Mouse (Mus musculus) megakaryocyte, adult 5-6 weeks (primary cell): ENCODE data around the gene Chchd5. TPM values are rescaled to one million over a fixed set of nuclear protein-coding genes. Genes with fewer than 3 reads are reported as not detected.

Experiments
- ATAC-seq: 2 replicates; pipeline ENCODE4 v1.8.0; 2016; ENCODE audit warnings: mild to moderate bottlenecking, inconsistent platforms; ENCODE audit not compliant: poor library complexity, severe bottlenecking
- total RNA-seq, 2 experiments: library from RNA; stranded (forward) in 1 of 2; stranded (reverse) in 1 of 2; fragments of 153-499, 151-499 nt in 1 of 2; fragments of 221-1000, 200-1000 nt in 1 of 2; gene quantifications; 2 replicates each; pipeline versions ENCODE4 v1.2.3 to v1.2.4; 2015 to 2017

Gene Chchd5
- total RNA-seq, 2 experiments from 2014 or later = 11.9 TPM

DNA sequence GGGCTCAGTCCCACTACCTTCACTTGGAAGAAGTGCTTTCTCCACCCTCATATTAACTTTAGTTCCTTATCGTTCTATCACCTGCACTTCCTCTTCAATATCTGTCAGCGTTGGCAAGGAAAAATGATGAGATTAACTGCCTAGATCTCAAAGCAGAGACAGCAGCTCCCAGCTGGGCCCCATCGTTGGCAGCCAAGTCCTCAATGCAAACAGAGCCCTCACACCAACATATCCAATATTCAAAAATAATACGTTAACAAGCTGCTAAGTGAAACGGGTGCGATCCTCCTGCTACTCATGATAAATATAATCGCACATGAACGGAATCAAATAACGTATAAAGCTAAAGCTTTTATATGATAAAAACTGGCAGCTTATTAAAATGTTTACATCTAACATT, 21.6 kb downstream of the Chchd5 start:
- ATAC-seq = no peak

GRCm38 (mm10) chr2:129152751-129153150, 23.3 kb downstream of the Chchd5 start:
- no peak for ATAC-seq

DNA sequence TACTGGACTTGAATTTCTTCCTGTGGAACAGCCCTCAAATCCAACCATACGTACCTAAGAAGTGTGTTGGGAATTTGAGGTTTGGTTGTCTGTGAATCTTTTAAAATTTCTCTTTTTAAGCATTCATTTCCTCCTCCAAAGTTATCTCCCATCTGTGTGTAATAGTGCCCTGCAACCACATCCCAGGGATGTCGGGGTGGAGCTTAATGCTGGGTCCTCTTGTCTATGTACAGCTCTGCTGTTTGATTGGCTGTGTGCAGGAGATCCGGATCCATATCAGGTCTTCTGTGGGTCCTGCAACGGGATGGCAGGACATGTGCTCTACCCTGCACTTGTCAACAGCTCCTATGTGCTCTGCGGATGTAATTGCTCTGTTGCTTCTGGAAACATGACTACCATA, 35.3 kb downstream of the Chchd5 start:
- ATAC-seq = no peak

DNA sequence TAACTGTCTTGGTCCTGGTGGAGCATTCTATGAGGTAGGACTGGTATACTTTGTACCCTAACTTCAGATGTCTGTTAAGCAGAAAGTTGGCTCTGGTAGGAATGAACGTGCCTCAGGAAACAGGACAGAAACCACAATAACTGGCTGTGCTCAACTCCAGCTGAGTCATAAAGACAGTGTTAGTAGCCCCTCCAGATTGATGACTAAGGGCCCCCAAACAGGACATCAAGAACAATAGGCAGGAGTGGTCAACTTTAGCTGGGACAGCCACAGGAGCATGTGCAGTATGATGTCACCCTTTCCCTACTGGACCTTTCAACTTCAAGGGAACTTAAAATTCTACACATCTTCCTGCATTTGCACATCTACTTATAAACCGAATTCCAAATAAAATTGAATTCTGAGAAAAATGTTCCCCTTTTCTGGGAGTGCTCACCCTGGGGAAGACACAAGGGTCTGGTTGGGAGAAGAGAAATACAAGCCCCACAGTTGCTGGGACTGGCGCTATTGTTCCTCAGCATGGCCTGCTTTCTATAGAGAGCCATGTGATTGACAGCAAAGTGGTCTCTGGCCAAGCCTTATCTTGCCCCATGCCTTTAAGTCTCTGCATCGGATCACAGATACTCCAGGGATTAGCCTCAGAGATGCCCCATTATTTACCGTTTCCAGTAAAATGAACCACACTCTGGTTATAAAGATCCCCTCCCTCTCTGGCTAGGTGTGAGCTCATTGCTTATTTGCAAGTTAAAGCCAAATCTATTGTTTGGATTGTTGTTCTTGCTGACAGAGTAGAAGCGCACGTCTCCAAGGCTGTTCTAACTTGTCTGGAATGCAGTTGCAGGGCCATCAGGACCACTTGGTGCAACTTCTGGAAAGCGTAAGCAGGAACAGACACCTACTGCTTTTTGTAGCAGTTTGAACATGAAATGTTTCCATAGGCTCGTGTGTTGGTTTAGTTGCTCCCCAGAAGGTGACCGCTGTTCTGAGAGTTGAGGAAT, 37.3 kb downstream of the Chchd5 start:
- ATAC-seq = no peak

DNA sequence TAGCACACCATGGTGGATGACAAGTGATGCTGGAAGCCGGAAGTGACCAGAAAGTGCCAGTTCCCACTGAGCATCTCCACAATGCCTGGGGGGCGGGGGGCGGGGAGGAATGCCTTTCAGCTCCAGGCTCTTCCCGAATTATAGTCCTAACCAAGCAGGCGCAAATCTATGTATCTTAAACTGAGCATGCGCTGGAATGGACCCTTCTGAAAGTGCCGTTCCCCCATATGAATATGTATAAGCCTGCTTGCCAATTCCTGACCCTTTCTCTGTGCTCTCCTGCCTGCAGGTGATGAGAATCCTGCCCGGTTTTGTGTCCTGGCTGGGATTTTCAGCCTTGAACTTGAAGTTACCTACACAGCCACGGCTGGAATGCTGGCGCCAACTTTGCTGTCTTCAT, 43.9 kb downstream of the Chchd5 start:
- no peak for ATAC-seq

DNA sequence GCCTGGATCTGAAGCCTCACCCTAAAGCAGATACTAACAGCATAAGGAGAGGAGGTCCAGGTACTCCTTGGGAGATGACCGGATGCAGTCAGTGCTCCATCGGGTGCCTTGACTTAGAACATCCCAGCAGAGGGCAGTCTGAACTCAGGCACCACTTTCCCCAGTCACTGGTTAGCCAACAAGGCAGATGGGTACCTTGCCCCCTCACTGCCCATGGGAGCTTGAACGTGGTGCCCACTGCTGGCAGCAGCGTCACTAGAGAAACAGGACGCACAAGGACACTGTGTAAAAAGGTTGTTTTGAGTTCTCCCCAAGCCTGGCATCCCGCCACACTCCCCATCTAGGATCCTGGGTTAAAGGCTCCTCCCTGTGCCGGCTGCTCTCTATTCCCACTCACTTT, 45.0 kb downstream of the Chchd5 start:
- ATAC-seq = peak; percentile 81

- peak; percentile 60 for ATAC-seq
These were observed 46.1 kb downstream of the Chchd5 start for GRCm38 (mm10) chr2:129175636-129176035.

DNA sequence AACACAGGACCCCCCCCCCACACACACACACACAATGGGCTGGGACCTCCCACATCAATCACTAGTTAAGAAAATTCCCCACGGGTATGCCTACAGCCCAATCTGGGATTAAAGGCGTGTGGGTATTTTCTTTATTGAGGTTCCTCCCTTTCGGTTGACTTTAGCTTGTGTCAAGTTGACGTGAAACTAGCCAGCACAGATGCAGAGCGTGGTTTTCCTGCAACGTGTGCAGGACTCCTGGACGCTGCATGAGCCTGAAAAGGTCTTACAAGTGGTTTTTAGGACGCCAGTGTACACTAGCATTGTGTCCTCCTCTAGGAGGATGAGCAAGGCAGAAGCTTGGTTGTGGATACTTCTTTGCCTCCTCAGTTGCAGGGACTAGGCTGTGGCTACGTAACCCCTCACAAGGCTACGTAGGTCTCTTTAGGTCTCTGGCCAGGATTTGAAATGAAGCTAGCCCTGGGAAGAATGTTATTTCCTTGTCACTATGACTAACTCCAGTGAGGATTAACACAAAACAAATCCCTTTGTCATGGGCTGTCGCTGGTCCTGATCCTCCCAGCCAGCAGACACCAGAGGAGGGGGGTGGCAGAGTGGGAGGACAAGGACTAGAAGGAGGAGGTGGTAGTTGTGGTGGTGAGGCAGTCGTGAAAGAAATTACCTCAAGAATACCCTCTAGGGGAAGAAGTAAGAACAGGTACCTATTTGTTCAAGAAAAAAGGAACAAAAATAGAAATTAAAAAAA, 47.3 kb downstream of the Chchd5 start:
- no peak for ATAC-seq

DNA sequence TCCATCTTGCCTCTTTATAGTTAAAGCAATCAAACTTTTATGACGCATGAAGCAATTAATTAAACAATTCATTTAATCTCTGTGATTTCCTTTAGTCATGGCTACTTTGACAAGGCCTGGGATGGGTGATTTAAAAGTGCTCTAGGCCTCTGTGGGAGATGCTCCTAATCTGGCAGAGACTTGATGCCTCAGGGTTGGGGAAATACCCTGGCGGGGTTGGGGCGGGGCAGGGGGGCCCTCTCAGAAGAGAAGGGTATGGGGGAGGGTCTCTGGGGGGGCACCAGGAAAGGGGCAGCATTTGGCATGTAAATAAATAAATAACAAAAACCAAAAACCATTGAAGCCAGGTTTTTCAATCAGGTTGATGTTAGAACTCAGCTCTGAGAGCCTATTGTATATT, 48.2 kb downstream of the Chchd5 start:
- no peak for ATAC-seq

GRCm38 (mm10) chr2:129178182-129178908, 48.8 kb downstream of the Chchd5 start:
- no peak for ATAC-seq

DNA sequence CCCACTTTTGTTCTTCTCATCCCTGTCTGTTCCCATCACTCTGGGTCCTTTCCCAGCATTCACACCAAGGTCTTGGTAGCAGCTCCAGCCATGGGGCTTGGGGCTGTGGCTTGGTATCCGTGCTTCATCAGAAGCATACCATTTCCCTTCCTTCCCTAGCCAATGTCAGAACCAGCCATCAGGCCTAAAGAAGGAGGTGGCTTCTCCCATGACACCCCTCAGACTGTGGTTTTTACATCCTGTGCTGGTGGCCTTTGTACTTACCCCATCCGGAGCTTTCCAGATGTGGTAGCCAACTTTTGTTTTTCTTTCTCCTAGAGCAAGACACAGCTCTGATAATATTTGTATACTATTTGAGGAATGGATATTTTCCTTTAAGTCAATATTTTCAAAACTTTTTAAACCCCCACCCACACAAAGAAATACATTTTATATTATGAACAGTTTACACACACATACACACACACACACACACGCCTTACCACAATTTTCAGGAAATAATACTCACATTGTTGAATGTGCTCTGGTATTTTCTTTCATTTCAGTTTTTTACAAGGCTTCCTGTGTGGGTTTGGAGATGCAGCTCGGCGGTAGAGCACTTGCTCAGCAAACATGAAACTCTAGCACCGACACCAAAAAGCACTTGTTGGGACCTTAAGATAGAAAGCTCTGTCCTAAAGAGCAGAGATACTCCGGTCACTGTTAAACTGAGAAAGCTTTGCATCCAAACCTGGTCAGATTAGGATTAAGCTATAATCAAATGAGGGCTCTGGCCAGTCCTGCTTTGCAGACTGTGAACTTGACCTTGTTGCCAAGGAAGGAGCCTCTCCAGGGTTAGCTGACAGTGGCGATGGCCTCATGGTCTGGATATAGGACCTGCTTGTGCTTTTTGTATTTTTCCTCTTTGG, 50.7 kb downstream of the Chchd5 start:
- peak; percentile 28; the same call in 1 of the 2 replicates for ATAC-seq

GRCm38 (mm10) chr2:129181509-129181908, 52.0 kb downstream of the Chchd5 start:
- ATAC-seq = no peak

DNA sequence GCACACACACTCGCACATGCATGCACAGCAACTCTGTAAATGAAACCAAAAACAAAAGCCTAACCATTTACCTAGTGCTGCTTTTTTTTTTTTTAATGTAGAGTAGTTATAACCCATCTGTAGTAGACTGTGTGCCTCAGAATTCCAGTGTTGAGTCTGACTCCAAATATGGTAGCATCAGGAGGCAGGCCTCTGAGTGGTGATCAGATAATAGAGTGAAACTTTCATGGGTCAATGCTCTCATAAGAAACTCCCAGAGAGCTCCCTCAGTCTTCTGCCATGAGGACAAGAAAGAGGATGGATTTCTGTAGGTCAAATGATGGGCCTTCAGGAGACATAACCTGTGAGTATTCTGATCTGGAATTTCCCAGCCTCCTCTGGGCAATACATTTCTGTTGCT, 52.9 kb downstream of the Chchd5 start:
- ATAC-seq = no peak

DNA sequence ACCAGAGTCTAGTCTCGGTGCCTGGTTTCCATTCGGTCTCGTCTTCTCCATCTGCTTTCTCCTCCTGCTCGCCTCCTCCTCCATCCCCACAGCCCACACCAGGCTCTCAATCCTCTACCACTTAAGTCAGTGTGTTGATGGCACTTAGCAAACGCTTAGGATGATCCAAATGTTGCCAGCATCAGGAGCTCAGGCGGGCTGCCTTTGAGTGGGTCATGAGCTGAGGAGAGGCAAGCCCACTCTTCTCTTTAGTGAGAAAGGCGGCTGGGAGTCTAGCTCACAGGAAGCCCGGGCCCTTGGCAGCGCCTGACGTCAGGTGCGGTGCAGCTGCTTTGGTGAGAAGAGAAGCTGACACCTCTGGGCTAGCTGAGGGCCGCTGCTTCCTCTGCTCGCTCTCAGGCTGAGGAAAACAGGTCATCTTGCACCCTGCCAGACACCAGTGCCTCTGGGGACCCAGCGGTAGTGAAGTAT, 54.1 kb downstream of the Chchd5 start:
- peak; percentile 67 for ATAC-seq

Other genes starting within 250 kb of the Chchd5 start
- 3.9 and 7.9 TPM in 2 replicates for gene Zc3h8, start 185.6 kb upstream of the Chchd5 start, total RNA-seq (2015)
- gene Zc3h8, start 185.6 kb upstream of the Chchd5 start, total RNA-seq (2017) = 4.7 and 6.9 TPM in 2 replicates
- 3.2 and 3.6 TPM in 2 replicates for gene Zc3h6, start 162.3 kb upstream of the Chchd5 start, total RNA-seq (2015)
- 2.6 TPM in 2 replicates for gene Zc3h6, start 162.3 kb upstream of the Chchd5 start, total RNA-seq (2017)
- gene Gm10762, start 162.0 kb upstream of the Chchd5 start, total RNA-seq (2015) = 3.6 and 4.6 TPM in 2 replicates
- gene Gm10762, start 162.0 kb upstream of the Chchd5 start, total RNA-seq (2017) = 1.1 and 1.7 TPM in 2 replicates
- not detected in 2 replicates for gene Vinac1, start 81.5 kb upstream of the Chchd5 start, total RNA-seq (2015)
- gene Vinac1, start 81.5 kb upstream of the Chchd5 start, total RNA-seq (2017) = 0.04 and 0.16 TPM in 2 replicates
- gene Ttl, start 63.8 kb upstream of the Chchd5 start, total RNA-seq (2015) = 2.6 and 3.3 TPM in 2 replicates
- 3.0 and 3.6 TPM in 2 replicates for gene Ttl, start 63.8 kb upstream of the Chchd5 start, total RNA-seq (2017)
- gene Polr1b, start 28.7 kb upstream of the Chchd5 start, total RNA-seq (2015) = 2.6 and 3.3 TPM in 2 replicates
- gene Polr1b, start 28.7 kb upstream of the Chchd5 start, total RNA-seq (2017) = 7.1 and 11.7 TPM in 2 replicates
- gene Slc20a1, start 69.1 kb downstream of the Chchd5 start, total RNA-seq (2015) = 18.7 and 22.8 TPM in 2 replicates
- 52.4 and 70.8 TPM in 2 replicates for gene Slc20a1, start 69.1 kb downstream of the Chchd5 start, total RNA-seq (2017)
- 87.4 and 94.5 TPM in 2 replicates for gene Ckap2l, start 167.5 kb downstream of the Chchd5 start, total RNA-seq (2015)
- 63.0 and 74.2 TPM in 2 replicates for gene Ckap2l, start 167.5 kb downstream of the Chchd5 start, total RNA-seq (2017)
- gene Il1a, start 180.3 kb downstream of the Chchd5 start, total RNA-seq (2015) = not detected in 2 replicates
- 0.15 TPM in 1 of 2 replicates, not detected in the other for gene Il1a, start 180.3 kb downstream of the Chchd5 start, total RNA-seq (2017)
- 25.9 and 27.7 TPM in 2 replicates for gene Il1b, start 241.4 kb downstream of the Chchd5 start, total RNA-seq (2015)
- gene Il1b, start 241.4 kb downstream of the Chchd5 start, total RNA-seq (2017) = 15.8 and 16.8 TPM in 2 replicates